Mouse (Mus musculus): ENCODE measurements around the gene Fcgr3. TPM values are rescaled to one million over a fixed set of nuclear protein-coding genes. Genes with fewer than 3 reads are reported as not detected.
"Not testable (repeated sequence)": the region's sequence is repeated elsewhere in the genome, so short reads cannot be mapped to it uniquely, and the experiment has no call there.

The Fcgr3 gene
- polyA plus RNA-seq, 1 experiment from 2014 or later, result 10.0 TPM

DNA sequence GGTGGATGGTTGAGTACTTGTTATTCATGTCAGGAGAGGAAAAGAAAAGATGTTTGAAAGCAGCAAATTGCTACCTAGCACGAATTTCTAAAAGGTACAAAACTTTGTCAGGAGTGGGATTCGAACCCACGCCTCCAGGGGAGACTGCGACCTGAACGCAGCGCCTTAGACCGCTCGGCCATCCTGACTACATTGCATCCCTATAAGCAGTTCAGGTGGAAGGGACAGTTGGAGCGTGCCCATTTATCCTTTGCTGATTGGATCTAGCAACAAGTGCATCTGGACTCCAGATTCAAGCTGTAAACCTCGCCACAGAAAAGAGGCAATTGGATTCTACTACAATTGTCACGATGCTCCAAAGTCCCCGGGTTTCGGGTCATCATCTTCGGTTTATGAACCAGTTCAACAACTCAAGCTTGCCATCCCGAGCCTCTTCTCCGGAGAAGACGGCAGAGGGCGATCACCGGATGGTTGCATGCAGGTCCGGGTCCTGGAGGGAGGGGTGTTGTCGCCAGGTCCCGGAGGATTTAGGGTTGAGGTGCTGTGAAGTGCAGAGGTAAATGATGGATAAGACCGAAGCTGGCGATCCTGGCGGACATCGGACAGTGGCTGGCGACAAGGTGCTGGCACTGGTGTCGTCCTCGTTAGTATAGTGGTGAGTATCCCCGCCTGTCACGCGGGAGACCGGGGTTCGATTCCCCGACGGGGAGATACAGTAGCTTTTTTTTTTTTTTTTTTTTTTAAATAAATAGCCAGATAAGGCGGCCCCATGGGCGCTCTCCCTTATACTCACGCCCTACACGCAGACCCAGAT is 37.2 kb upstream of the Fcgr3 start:
- Histone ChIP-seq H3K9me3 (no peaks in the 10 kb centered on the region), H3K36me3 (no peaks in the 10 kb centered on the region), H3K9ac (peak overlapping the region; percentile 73), H3K27me3 (0 out of 2 replicates have a peak, but pooled peaks cover 3% of the 10 kb centered on the region), H3K27ac (peak overlapping the region; percentile 90), H3K4me3 (peak overlapping the region; percentile 62), H3K4me2 (peak overlapping the region; percentile 54), H3K4me1 (replicated peaks) (peaks cover 10% of the 10 kb centered on the region)
- ATAC-seq (ENCODE audit: low FRiP score), result peak; percentile 89
- WGBS, result under 1% methylated on average over 40 of the region's 40 CpGs

DNA sequence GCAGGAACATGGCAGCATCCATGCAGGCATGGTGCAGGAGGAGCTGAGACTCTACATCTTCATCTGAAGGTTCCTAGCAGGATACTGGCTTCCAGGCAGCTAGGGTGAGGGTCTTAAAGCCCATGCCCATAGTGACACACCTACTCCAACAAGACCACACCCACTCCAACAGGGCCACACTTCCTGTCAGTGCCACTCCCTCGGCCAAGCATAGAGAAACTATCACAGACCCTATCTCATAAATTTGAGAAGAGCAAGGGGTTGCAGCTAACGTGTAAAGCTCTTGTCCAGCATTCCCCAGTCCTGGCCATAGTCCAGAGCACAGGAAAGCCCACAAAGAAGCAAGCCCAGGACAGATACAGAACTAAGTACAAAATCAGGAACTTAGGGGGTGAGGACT is 36.3 kb upstream of the Fcgr3 start:
- WGBS, result 58% methylated on average over 2 of the region's 2 CpGs
- Histone ChIP-seq H3K36me3 (no peaks in the 10 kb centered on the region), H3K4me3 (no peak overlapping the region), H3K27me3 (peaks cover 5% of the 10 kb centered on the region; the same call in 1 of the 2 replicates), H3K9ac (no peak overlapping the region), H3K27ac (no peak overlapping the region), H3K4me2 (no peak overlapping the region), H3K4me1 (replicated peaks) (peaks cover 14% of the 10 kb centered on the region), H3K9me3 (no peaks in the 10 kb centered on the region)
- no peak for ATAC-seq (ENCODE audit: low FRiP score)

DNA sequence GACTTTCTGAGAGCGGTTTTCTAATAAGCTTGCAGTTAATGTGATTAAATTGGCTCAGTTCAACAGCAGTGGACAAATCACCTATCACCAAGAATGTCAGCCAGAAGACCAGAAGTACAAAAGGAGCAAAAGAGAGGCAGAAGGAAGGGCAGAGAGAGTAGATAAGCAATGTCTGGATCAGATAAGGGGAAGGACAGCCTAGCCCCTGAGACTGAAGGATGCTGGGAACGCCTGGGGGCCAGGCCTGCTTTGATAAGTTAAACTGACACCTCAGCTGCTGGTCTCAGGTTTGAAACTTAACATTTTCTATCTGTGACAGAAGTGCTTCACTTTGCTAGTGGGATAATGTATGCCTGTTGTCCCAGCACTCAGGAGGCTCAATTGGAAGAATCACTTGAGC is 32.9 kb upstream of the Fcgr3 start:
- Histone ChIP-seq H3K27ac (no peak overlapping the region), H3K9me3 (no peaks in the 10 kb centered on the region), H3K36me3 (no peaks in the 10 kb centered on the region), H3K4me1 (replicated peaks) (peaks cover 7% of the 10 kb centered on the region; the same call in 1 of the 2 replicates), H3K9ac (no peak overlapping the region), H3K4me2 (no peak overlapping the region), H3K4me3 (no peak overlapping the region), H3K27me3 (peaks cover 11% of the 10 kb centered on the region)
- 46% methylated on average over 2 of the region's 2 CpGs for WGBS
- ATAC-seq (ENCODE audit: low FRiP score), result no peak

DNA sequence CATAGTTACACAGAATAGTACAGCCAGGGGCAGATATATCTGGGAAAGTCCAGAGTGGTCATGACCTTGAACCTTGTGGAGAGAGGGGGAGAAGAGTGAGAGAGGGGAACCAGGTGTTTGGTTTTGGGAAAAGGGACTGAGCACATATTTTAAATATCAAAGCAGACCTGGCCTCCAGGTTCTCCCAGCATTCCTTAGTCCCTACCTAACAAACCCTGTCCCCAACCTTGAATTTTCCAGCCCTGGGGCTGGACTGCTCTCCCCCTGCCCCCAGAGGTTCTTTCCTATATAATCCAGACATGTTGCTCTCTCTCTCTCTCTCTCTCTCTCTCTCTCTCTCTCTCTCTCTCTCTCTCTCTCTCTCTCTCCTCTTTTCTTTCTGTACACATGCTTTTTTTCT is 32.4 kb upstream of the Fcgr3 start:
- H3K4me1 ChIP-seq (replicated peaks), result peaks cover 7% of the 10 kb centered on the region; the same call in 1 of the 2 replicates
- H3K36me3 ChIP-seq, result no peaks in the 10 kb centered on the region
- H3K27me3 ChIP-seq, result peaks cover 16% of the 10 kb centered on the region
- no peak overlapping the region for H3K27ac ChIP-seq
- no peak overlapping the region for H3K9ac ChIP-seq
- no peak for ATAC-seq (ENCODE audit: low FRiP score)
- no peaks in the 10 kb centered on the region for H3K9me3 ChIP-seq
- no peak overlapping the region for H3K4me3 ChIP-seq
- H3K4me2 ChIP-seq, result no peak overlapping the region

DNA sequence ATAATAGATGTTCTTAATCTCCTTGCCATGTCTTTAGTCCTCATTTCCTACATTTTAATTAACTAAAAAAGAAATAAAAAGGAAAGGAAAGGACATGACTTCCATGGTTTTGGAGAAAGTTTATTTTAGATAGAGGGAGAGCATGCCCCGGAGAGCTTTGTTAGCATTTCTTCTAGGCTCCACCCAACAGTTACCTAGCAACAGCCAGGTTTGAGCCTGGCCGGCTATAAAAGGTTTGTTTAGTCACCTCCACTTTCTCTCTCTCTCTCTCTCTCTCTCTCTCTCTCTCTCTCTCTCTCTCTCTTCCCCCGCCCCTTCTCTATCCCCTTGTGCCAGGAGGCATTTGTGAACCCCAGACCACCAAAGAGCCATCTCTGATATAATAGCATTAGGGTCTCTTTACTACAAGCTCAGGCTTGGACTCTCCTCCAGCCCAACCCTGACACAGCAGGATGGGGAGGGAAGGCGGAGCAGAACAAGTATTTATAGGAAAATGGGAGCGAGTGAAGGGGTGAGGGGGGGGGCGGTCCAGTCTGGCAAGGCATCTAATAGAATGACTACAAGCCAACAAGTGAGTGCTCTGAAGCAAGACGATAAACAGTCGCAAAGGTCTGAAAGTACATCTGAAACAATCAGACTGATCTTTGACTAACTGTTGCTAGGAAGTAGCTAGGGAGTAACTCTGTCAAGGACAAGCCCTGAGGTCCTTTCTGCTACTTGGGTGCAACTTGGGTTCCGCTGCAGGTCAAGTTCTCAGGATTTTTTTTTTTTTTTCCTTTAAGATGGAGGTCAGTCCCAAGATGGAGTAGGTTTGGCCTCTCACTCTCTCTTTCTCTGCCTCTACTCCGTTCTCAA is 31.6 kb upstream of the Fcgr3 start:
- ATAC-seq (ENCODE audit: low FRiP score), result no peak
- peaks cover 4% of the 10 kb centered on the region; the same call in 1 of the 2 replicates for H3K4me1 ChIP-seq (replicated peaks)
- no peaks in the 10 kb centered on the region for H3K9me3 ChIP-seq
- no peak overlapping the region for H3K9ac ChIP-seq
- H3K4me3 ChIP-seq, result no peak overlapping the region
- no peak overlapping the region for H3K27ac ChIP-seq
- H3K4me2 ChIP-seq, result no peak overlapping the region
- 19% methylated on average over 10 of the region's 10 CpGs for WGBS
- H3K36me3 ChIP-seq, result no peaks in the 10 kb centered on the region
- H3K27me3 ChIP-seq, result peaks cover 18% of the 10 kb centered on the region

DNA sequence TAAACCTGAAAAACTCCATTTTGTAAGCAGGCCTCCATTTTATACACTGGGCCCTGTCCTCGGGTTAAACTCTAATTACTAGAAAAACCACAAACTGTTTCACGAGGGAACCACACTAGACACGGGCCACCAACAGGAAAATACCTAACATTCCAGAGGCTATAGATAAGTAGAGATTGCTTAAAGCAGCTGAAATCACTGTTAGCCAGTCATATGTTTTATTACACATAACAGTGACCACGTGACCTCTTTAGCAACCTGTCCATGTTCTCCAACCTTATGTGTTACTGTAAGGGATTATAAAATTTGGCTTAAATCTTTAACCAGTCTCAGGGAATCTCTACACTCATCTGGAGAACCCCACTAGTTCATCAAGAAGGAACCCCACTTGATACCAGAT is 29.7 kb upstream of the Fcgr3 start:
- Histone ChIP-seq H3K4me3 (no peak overlapping the region), H3K4me2 (no peak overlapping the region), H3K9me3 (no peaks in the 10 kb centered on the region), H3K4me1 (replicated peaks) (peaks cover 4% of the 10 kb centered on the region; the same call in 1 of the 2 replicates), H3K27me3 (peaks cover 29% of the 10 kb centered on the region), H3K27ac (no peak overlapping the region), H3K9ac (no peak overlapping the region), H3K36me3 (no peaks in the 10 kb centered on the region)
- no peak for ATAC-seq (ENCODE audit: low FRiP score)
- WGBS, result 86% methylated on average over 4 of the region's 4 CpGs

DNA sequence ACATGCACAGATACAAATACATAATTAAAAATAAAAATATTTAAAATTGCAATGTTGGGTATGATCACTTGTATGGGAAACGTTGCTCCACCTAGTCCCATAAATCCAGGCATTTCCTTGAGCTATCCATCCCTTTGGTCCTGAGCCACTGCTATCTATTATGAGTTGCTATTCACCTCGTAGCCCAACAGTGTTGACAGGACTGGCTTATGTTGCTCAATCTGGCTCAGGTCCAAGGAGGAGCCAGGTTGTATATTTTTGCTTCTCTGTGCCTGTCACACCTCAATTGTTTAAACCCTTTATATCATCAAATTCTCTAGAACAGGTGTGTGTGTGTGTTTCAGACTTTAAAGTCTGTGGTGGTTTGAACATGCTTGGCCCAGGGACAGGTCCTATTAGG is 26.0 kb upstream of the Fcgr3 start:
- Histone ChIP-seq H3K27ac (no peak overlapping the region), H3K4me1 (replicated peaks) (peaks cover 5% of the 10 kb centered on the region; the same call in 1 of the 2 replicates), H3K4me3 (no peak overlapping the region), H3K27me3 (peaks cover 48% of the 10 kb centered on the region), H3K9ac (no peak overlapping the region), H3K4me2 (no peak overlapping the region), H3K36me3 (no peaks in the 10 kb centered on the region), H3K9me3 (no peaks in the 10 kb centered on the region)
- no peak for ATAC-seq (ENCODE audit: low FRiP score)
- 74% methylated on average over 2 of the region's 2 CpGs for WGBS

DNA sequence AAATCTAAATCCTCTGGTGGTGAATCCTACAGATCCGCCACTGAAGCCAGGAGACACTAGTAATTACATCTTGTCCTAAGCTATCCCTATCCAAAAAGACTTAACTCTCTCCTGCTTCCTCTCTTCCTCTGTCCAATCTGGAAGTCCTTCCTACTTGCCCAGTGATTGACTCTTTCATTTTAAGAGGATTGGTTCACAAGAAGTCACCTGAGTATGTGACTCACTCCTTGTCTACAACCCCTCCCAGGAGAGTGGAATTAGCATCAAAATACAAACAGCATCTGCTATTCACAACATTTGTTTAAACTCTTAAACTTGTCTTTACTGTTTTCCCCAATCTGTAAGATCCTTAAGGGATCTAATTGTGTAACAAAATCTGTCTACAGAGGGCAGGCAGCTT is 25.2 kb upstream of the Fcgr3 start:
- Histone ChIP-seq H3K36me3 (no peaks in the 10 kb centered on the region), H3K4me3 (no peak overlapping the region), H3K27me3 (peaks cover 51% of the 10 kb centered on the region), H3K4me1 (replicated peaks) (peaks cover 7% of the 10 kb centered on the region; the same call in 1 of the 2 replicates), H3K9me3 (no peaks in the 10 kb centered on the region), H3K4me2 (no peak overlapping the region), H3K9ac (no peak overlapping the region), H3K27ac (no peak overlapping the region)
- no peak for ATAC-seq (ENCODE audit: low FRiP score)
- 92% methylated on average over 1 of the region's 1 CpGs for WGBS

DNA sequence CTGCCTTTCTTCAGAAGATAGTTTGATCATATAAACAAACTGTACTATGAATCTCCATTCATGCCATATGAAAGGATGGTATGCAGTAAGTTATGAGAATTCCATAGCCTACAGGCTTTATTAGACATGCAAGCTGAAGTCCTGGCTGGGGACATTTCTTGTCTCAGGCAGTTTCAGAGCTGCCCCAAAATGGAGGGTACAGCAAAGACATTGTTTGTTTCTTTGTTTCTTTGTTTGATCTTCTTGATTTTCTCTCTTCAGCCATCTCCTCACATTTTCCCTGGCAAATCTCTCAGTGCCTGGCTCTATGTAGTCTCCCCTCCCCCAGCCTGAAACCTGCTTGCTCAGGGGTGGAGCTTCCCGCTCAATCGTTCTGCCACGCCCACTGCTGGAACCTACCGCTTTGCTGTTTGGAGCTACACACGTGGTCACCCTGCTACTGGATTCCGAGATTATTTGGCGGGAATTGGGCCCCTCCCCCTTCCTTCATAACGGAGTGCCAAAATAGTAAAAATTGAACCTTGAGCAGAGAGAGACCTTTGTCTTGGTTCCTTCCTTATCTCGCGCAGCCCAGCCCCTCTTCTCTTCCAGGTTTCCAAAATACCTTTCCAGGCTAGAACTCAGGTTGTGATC is 23.6 kb upstream of the Fcgr3 start:
- not testable (repeated sequence) for ATAC-seq (ENCODE audit: low FRiP score); H3K27ac ChIP-seq; H3K4me1 ChIP-seq (replicated peaks); H3K9ac ChIP-seq; H3K36me3 ChIP-seq; H3K9me3 ChIP-seq; H3K4me3 ChIP-seq
- H3K27me3 ChIP-seq, result peaks cover 51% of the 10 kb centered on the region
- H3K4me2 ChIP-seq, result peak overlapping the region; percentile 25; the same call in 1 of the 2 replicates
- 3% methylated on average over 10 of the region's 10 CpGs for WGBS

DNA sequence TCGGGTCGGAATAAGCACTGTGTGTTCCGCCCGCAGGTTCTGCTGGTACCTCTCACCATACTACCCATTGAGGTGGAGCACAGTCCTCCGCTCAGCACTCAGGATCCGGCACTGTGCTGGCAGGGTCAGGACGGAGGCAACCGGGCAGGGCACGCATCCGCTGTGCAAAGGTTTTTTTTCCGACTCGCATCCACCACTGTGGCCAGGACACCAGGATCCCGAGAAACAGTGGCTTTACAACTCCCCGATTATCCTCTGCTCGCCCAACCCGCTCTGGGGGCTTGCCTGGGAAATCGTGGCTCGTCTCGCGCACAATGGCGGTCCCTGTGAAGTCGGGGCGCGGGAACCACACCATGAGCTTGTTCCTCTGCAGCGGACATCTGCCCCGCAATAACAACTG is 21.0 kb upstream of the Fcgr3 start:
- Histone ChIP-seq H3K36me3 (no peaks in the 10 kb centered on the region), H3K9ac (peak overlapping the region; percentile 72), H3K9me3 (no peaks in the 10 kb centered on the region), H3K27me3 (peaks cover 47% of the 10 kb centered on the region), H3K27ac (no peak overlapping the region), H3K4me2 (peak overlapping the region; percentile 77), H3K4me3 (peak overlapping the region; percentile 52), H3K4me1 (replicated peaks) (peaks cover 7% of the 10 kb centered on the region; the same call in 1 of the 2 replicates)
- ATAC-seq (ENCODE audit: low FRiP score), result peak; percentile 12; the same call in 1 of the 2 replicates
- WGBS, result under 1% methylated on average over 26 of the region's 26 CpGs

DNA sequence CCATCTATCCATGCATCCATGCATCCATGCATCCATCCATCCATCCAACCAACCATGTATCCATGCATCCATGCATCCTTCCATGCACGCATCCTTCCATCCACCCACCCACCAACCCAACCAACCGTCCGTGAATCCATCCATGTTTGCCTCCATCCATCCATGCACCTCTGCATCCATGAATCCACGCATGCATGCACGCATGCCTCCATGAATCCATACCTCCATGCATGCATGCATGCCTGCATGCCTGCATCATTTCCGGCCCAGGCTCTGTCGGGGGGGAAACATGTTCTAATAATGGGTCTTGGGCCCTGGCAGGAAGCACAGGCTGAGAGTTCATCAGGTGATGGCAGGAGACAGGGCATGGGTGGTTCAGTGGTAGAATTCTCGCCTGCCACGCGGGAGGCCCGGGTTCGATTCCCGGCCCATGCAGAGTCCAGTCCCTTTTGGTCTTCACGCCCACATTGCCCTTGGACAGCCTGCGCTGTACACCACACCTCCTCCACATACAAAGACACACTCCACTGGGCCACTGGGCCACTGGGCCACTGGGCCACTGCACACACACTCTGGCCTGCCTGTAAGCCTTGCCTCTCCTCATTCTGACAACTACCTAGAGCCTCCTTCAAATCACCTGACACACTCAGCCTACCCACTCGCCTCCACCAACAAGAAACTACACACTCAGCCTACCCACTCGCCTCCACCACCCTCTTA is 16.9 kb upstream of the Fcgr3 start:
- WGBS, result 33% methylated on average over 10 of the region's 17 CpGs
- not testable (repeated sequence) for H3K27ac ChIP-seq; H3K4me1 ChIP-seq (replicated peaks); H3K9ac ChIP-seq; H3K36me3 ChIP-seq; H3K4me2 ChIP-seq; H3K9me3 ChIP-seq; H3K4me3 ChIP-seq
- ATAC-seq (ENCODE audit: low FRiP score), result peak; percentile 25
- peaks cover 36% of the 10 kb centered on the region for H3K27me3 ChIP-seq
